Mouse (Mus musculus): Measurements from ENCODE around the gene Pold4. TPM values are rescaled to one million over a fixed set of nuclear protein-coding genes. Genes with fewer than 3 reads are reported as not detected.

The Pold4 gene
- 52.0 TPM for polyA plus RNA-seq (2014; fragmentation: Illumina TruSeq; extraction: RNeasy Lipid Tissue Mini Kit (QIAGEN cat#74804); ENCODE audit: insufficient read depth, low read depth, low replicate concordance)

GRCm38 (mm10) chr19:4231253-4232185 is at the start of gene Pold4:
TSS of gene Pold4 (plus strand) at chr19:4231899.

DNA sequence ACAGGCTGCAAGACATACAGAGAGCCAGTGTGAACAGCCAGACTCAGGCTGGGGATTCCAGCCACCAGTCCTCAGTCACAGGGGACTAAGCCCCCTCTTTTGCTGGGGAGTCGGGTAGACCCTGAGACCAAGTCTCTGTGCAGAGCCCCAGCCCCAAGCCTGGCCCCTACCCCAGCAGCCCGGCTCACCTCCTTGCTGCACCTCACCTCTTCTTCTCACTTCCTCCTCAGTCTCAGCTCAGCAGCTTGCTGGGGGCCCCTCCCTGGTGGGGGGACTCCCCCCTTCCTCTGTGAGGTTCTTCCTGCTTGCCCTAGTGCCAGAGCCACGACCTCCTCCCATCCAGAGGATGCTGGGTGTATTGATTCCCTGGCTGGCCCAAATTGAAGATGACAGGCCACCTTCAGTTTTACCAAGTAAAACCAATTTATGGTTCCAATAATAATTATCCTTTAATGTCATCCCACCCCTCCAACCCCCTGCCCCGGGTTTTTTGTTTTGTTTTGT is 40.8 kb upstream of the Pold4 start, which contains the start of gene Tbc1d10c:
TSS of gene Tbc1d10c (minus strand) at position 454 of the 504 bp plus-strand sequence.

DNA sequence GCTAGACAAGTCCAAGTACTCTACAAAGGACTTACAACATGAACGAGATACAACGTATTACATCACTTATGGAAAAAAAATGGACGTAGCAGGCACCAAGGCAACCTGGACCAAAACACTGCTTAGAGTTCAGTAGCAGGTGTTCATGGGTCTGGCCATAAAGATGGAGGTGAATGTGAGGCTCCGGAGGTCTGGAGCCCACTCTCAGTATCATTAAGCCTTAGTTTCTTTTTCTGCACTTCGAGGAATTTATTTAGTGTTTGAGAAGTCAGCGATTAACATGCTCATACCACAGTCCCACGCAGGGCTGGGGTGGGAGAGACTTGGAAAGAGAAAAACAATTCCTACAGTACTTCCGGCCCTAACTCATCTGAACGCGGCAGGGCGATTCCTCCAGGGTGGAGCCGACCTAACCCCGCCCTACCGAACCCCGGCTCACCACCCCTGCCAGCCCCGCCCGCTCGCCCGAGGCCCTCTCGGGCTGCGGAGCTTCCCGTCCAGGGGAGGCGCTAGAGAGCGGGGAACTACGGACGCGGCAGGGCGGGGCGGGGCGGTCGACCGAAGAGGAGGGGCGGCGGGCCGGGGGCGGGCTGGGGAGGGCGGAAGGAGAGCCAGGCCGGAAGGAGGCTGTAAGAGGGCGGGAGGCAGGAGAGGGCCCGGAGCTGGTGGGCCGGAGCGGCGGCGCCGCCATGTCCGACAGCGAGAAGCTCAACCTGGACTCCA is 40.0 kb upstream of the Pold4 start, which contains the start of gene Ppp1ca:
TSS of gene Ppp1ca (plus strand) at position 538 of the 723 bp plus-strand sequence.

GRCm38 (mm10) chr19:4201291-4201909 is 30.3 kb upstream of the Pold4 start, which contains the start of gene Rad9a:
TSS of gene Rad9a (minus strand) at chr19:4201662.

GRCm38 (mm10) chr19:4214071-4214770 is 17.5 kb upstream of the Pold4 start, which contains the start of the genes Clcf1 and AC109138.7:
TSS of gene Clcf1 (plus strand) at chr19:4214238.
TSS of gene AC109138.7 (plus strand) at chr19:4214357.

DNA sequence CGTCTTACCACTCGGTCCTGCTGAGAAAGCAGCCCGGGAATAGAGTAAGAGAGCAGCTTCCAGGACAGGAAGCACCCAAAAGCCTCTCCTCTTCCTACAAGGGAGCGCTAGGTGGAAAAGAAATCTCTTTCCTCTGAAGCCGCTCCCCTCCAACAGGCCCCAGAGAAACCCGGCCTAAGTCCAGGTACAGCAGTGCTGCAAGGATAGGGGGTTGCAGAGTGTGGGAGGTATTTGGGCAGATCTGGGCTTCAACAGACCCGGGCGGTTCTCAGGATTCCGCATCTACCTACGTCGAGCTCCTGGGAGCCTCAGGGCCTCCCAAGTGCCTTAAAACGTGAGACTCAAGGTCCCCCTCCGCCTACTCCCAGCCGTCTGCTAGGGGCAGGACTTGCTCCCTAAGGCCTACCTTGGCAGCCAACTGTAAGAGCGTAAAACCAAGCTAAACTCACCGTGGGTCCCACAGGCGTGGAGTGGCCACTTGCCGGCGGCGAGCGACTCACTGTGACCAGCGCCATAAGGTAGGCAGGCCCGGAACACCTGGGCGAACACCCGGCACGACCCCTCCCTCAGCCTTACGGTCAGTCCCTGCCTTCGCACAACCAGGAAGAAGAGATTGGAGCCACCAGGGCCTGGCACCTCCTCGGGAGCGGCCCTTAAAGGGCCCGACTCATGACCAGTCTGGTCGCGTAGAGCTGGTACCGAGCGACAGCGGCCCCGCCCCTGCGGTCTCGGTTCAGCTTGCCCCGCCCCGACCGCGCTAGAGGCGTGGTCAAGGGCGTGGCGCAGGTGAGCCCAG is 37.1 kb downstream of the Pold4 start, which contains the start of gene Ssh3:
TSS of gene Ssh3 (minus strand) at position 615 of the 796 bp plus-strand sequence.

DNA sequence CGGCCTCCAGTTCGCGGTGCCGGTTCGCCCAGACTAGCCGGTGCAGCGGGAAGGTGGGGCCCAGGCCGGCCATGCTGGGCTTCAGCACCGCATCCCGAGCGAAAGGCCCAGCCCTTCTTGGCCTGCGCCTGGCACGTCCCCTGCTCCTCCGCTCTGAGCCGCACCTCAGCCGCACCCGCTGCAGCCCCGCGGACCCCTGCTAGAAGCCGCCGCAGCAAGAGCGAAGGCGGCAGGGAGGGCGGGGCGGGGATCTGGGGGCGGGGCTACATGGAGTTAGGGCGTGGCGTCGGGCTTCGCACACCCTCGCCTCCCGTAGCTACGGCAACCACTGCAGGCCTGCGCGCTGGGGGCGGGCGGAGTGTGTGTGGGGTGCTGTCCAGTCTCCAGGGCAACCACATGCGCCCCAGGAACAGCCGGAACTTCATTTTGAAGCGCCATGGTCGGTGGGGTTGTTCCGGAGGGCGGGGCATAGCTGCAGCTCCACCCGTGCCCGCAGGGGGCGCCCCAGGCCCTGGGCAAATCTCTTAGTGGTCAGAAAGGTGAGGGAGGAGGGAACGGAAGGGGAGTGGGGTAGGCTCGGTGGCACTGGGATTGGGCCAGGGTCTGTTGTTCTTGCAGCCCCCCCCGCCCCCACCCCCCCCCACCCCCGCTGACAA is 51.3 kb downstream of the Pold4 start, which contains the start of gene Ankrd13d:
TSS of gene Ankrd13d (minus strand) at position 240 of the 656 bp plus-strand sequence.

Other genes with a start within 250 kb of the Pold4 start
- 10.1 TPM for gene Acy3, start 245.3 kb upstream of the Pold4 start, polyA plus RNA-seq (2014; fragmentation: Illumina TruSeq; extraction: RNeasy Lipid Tissue Mini Kit (QIAGEN cat#74804); ENCODE audit: insufficient read depth, low read depth, low replicate concordance)
- gene Tbx10, start 239.1 kb upstream of the Pold4 start, polyA plus RNA-seq (2014; fragmentation: Illumina TruSeq; extraction: RNeasy Lipid Tissue Mini Kit (QIAGEN cat#74804); ENCODE audit: insufficient read depth, low read depth, low replicate concordance), result not detected
- 19.1 TPM for gene Nudt8, start 231.3 kb upstream of the Pold4 start, polyA plus RNA-seq (2014; fragmentation: Illumina TruSeq; extraction: RNeasy Lipid Tissue Mini Kit (QIAGEN cat#74804); ENCODE audit: insufficient read depth, low read depth, low replicate concordance)
- gene Gm49405, start 231.3 kb upstream of the Pold4 start, polyA plus RNA-seq (2014; fragmentation: Illumina TruSeq; extraction: RNeasy Lipid Tissue Mini Kit (QIAGEN cat#74804); ENCODE audit: insufficient read depth, low read depth, low replicate concordance), result 0.23 TPM
- gene Doc2g, start 228.6 kb upstream of the Pold4 start, polyA plus RNA-seq (2014; fragmentation: Illumina TruSeq; extraction: RNeasy Lipid Tissue Mini Kit (QIAGEN cat#74804); ENCODE audit: insufficient read depth, low read depth, low replicate concordance), result 4.9 TPM
- gene Ndufv1, start 219.1 kb upstream of the Pold4 start, polyA plus RNA-seq (2014; fragmentation: Illumina TruSeq; extraction: RNeasy Lipid Tissue Mini Kit (QIAGEN cat#74804); ENCODE audit: insufficient read depth, low read depth, low replicate concordance), result 85.5 TPM
- 401 TPM for gene Gstp1, start 193.9 kb upstream of the Pold4 start, polyA plus RNA-seq (2014; fragmentation: Illumina TruSeq; extraction: RNeasy Lipid Tissue Mini Kit (QIAGEN cat#74804); ENCODE audit: insufficient read depth, low read depth, low replicate concordance)
- 28.2 TPM for gene Gstp2, start 185.9 kb upstream of the Pold4 start, polyA plus RNA-seq (2014; fragmentation: Illumina TruSeq; extraction: RNeasy Lipid Tissue Mini Kit (QIAGEN cat#74804); ENCODE audit: insufficient read depth, low read depth, low replicate concordance)
- gene Gstp3, start 172.3 kb upstream of the Pold4 start, polyA plus RNA-seq (2014; fragmentation: Illumina TruSeq; extraction: RNeasy Lipid Tissue Mini Kit (QIAGEN cat#74804); ENCODE audit: insufficient read depth, low read depth, low replicate concordance), result 10.6 TPM
- 0.93 TPM for gene Cabp2, start 150.3 kb upstream of the Pold4 start, polyA plus RNA-seq (2014; fragmentation: Illumina TruSeq; extraction: RNeasy Lipid Tissue Mini Kit (QIAGEN cat#74804); ENCODE audit: insufficient read depth, low read depth, low replicate concordance)
- 128 TPM for gene Cdk2ap2, start 134.7 kb upstream of the Pold4 start, polyA plus RNA-seq (2014; fragmentation: Illumina TruSeq; extraction: RNeasy Lipid Tissue Mini Kit (QIAGEN cat#74804); ENCODE audit: insufficient read depth, low read depth, low replicate concordance)
- gene Pitpnm1, start 131.9 kb upstream of the Pold4 start, polyA plus RNA-seq (2014; fragmentation: Illumina TruSeq; extraction: RNeasy Lipid Tissue Mini Kit (QIAGEN cat#74804); ENCODE audit: insufficient read depth, low read depth, low replicate concordance), result 24.1 TPM
- 110 TPM for gene Aip, start 106.0 kb upstream of the Pold4 start, polyA plus RNA-seq (2014; fragmentation: Illumina TruSeq; extraction: RNeasy Lipid Tissue Mini Kit (QIAGEN cat#74804); ENCODE audit: insufficient read depth, low read depth, low replicate concordance)
- gene Gpr152, start 92.1 kb upstream of the Pold4 start, polyA plus RNA-seq (2014; fragmentation: Illumina TruSeq; extraction: RNeasy Lipid Tissue Mini Kit (QIAGEN cat#74804); ENCODE audit: insufficient read depth, low read depth, low replicate concordance), result not detected
- not detected for gene Cabp4, start 87.9 kb upstream of the Pold4 start, polyA plus RNA-seq (2014; fragmentation: Illumina TruSeq; extraction: RNeasy Lipid Tissue Mini Kit (QIAGEN cat#74804); ENCODE audit: insufficient read depth, low read depth, low replicate concordance)
- 121 TPM for gene Coro1b, start 83.3 kb upstream of the Pold4 start, polyA plus RNA-seq (2014; fragmentation: Illumina TruSeq; extraction: RNeasy Lipid Tissue Mini Kit (QIAGEN cat#74804); ENCODE audit: insufficient read depth, low read depth, low replicate concordance)
- gene Ptprcap, start 78.3 kb upstream of the Pold4 start, polyA plus RNA-seq (2014; fragmentation: Illumina TruSeq; extraction: RNeasy Lipid Tissue Mini Kit (QIAGEN cat#74804); ENCODE audit: insufficient read depth, low read depth, low replicate concordance), result 41.4 TPM
- gene Rps6kb2, start 68.5 kb upstream of the Pold4 start, polyA plus RNA-seq (2014; fragmentation: Illumina TruSeq; extraction: RNeasy Lipid Tissue Mini Kit (QIAGEN cat#74804); ENCODE audit: insufficient read depth, low read depth, low replicate concordance), result 19.1 TPM
- gene Carns1, start 56.4 kb upstream of the Pold4 start, polyA plus RNA-seq (2014; fragmentation: Illumina TruSeq; extraction: RNeasy Lipid Tissue Mini Kit (QIAGEN cat#74804); ENCODE audit: insufficient read depth, low read depth, low replicate concordance), result 2.5 TPM
- 22.1 TPM for gene Tbc1d10c, start 40.6 kb upstream of the Pold4 start, polyA plus RNA-seq (2014; fragmentation: Illumina TruSeq; extraction: RNeasy Lipid Tissue Mini Kit (QIAGEN cat#74804); ENCODE audit: insufficient read depth, low read depth, low replicate concordance)
- gene Ppp1ca, start 39.8 kb upstream of the Pold4 start, polyA plus RNA-seq (2014; fragmentation: Illumina TruSeq; extraction: RNeasy Lipid Tissue Mini Kit (QIAGEN cat#74804); ENCODE audit: insufficient read depth, low read depth, low replicate concordance), result 290 TPM
- gene Rad9a, start 30.2 kb upstream of the Pold4 start, polyA plus RNA-seq (2014; fragmentation: Illumina TruSeq; extraction: RNeasy Lipid Tissue Mini Kit (QIAGEN cat#74804); ENCODE audit: insufficient read depth, low read depth, low replicate concordance), result 12.4 TPM
- 7.9 TPM for gene Clcf1, start 17.7 kb upstream of the Pold4 start, polyA plus RNA-seq (2014; fragmentation: Illumina TruSeq; extraction: RNeasy Lipid Tissue Mini Kit (QIAGEN cat#74804); ENCODE audit: insufficient read depth, low read depth, low replicate concordance)
- gene AC109138.7, start 17.5 kb upstream of the Pold4 start, polyA plus RNA-seq (2014; fragmentation: Illumina TruSeq; extraction: RNeasy Lipid Tissue Mini Kit (QIAGEN cat#74804); ENCODE audit: insufficient read depth, low read depth, low replicate concordance), result not detected
- gene Ssh3, start 37.3 kb downstream of the Pold4 start, polyA plus RNA-seq (2014; fragmentation: Illumina TruSeq; extraction: RNeasy Lipid Tissue Mini Kit (QIAGEN cat#74804); ENCODE audit: insufficient read depth, low read depth, low replicate concordance), result 12.9 TPM
- 2.9 TPM for gene Ankrd13d, start 51.2 kb downstream of the Pold4 start, polyA plus RNA-seq (2014; fragmentation: Illumina TruSeq; extraction: RNeasy Lipid Tissue Mini Kit (QIAGEN cat#74804); ENCODE audit: insufficient read depth, low read depth, low replicate concordance)
- gene Grk2, start 74.3 kb downstream of the Pold4 start, polyA plus RNA-seq (2014; fragmentation: Illumina TruSeq; extraction: RNeasy Lipid Tissue Mini Kit (QIAGEN cat#74804); ENCODE audit: insufficient read depth, low read depth, low replicate concordance), result 57.2 TPM
- gene Kdm2a, start 166.4 kb downstream of the Pold4 start, polyA plus RNA-seq (2014; fragmentation: Illumina TruSeq; extraction: RNeasy Lipid Tissue Mini Kit (QIAGEN cat#74804); ENCODE audit: insufficient read depth, low read depth, low replicate concordance), result 12.2 TPM
- gene Rhod, start 207.5 kb downstream of the Pold4 start, polyA plus RNA-seq (2014; fragmentation: Illumina TruSeq; extraction: RNeasy Lipid Tissue Mini Kit (QIAGEN cat#74804); ENCODE audit: insufficient read depth, low read depth, low replicate concordance), result 10.9 TPM
- gene Syt12, start 245.5 kb downstream of the Pold4 start, polyA plus RNA-seq (2014; fragmentation: Illumina TruSeq; extraction: RNeasy Lipid Tissue Mini Kit (QIAGEN cat#74804); ENCODE audit: insufficient read depth, low read depth, low replicate concordance), result 0.40 TPM

Data from lung, adult 10 weeks (tissue).